Comparison of ENCODE assay signal across 17 mouse cellular contexts in the genomic region with DNA sequence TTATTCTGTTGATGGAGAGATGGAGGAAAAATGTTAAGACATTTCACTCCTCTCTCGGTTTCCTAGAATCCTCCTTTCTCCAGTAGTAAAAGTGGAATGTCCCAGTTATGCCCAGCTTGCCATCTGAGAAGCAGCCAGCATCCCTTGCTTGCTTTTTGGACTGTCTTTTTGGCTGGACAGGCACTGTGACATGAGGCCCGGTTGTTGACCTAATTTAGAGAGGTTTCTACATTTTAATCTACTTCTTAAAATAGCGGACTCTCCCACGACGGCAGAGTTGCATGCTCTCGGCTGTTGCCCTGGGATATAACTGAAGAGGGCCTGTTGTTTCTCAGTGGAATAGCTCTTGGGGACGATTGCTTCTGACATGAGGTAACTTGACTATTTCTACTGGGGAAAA. TPM values are rescaled to one million over a fixed set of nuclear protein-coding genes. Genes with fewer than 3 reads are reported as not detected.
DNase-seq lines count a peak whose midpoint lies in the region; ATAC-seq and TF ChIP-seq lines count a peak whose summit lies in the region.
"Had no signal": no experiment of that assay in that cellular context is flagged by ENCODE, and none has a peak within 500 bp of the region (broad histone marks: within the 10 kb centered on the region; RNA-seq: fewer than 3 reads in every experiment).

No protein-coding gene starts in this region.

- H3K9ac ChIP-seq in forebrain, embryonic 13.5 days = no peak overlapping the region
- H3K9ac ChIP-seq: midbrain, embryonic 13.5 days had no signal

- no peak overlapping the region for H3K27ac ChIP-seq in gastrocnemius, adult 2 months
- H3K27ac ChIP-seq in forebrain, embryonic 13.5 days = no peak overlapping the region
- H3K27ac ChIP-seq: midbrain, embryonic 13.5 days had no signal

- no peak for ATAC-seq in forebrain, embryonic 13.5 days
- no peak for ATAC-seq in granulocyte monocyte progenitor cell, adult 5-6 weeks (replicated peaks; ENCODE audit: poor library complexity, severe bottlenecking)
- ATAC-seq: forebrain, embryonic 14.5 days; midbrain, embryonic 13.5 days had no signal

- no peaks in the 10 kb centered on the region for H3K9me3 ChIP-seq in forebrain, embryonic 13.5 days (replicated peaks)
- H3K9me3 ChIP-seq: midbrain, embryonic 13.5 days had no signal

- TF ChIP-seq CTCF in gastrocnemius, adult 2 months (IDR thresholded peaks at IDR 0.05) = no peak

- H3K4me3 ChIP-seq in gastrocnemius, adult 2 months = no peak overlapping the region
- H3K4me3 ChIP-seq in forebrain, embryonic 13.5 days = no peak overlapping the region
- H3K4me3 ChIP-seq: midbrain, embryonic 13.5 days had no signal

- 83% methylated on average over 7 of the region's 7 CpGs for WGBS in forebrain, embryonic 13.5 days

- peak; percentile 23 for DNase-seq in gastrocnemius, adult 2 months
- no peak for DNase-seq in gastrocnemius, postnatal 14 days
- DNase-seq in cerebellum, adult 18-20 months = peak; percentile 44 to 52
- peak; percentile 27 for DNase-seq in heart, adult 8-10 months (ENCODE audit: low spot score)
- peak; percentile 7 to 11 for DNase-seq in heart, postnatal 36 days
- DNase-seq in layer of hippocampus, adult 18-20 months (ENCODE audit: low spot score in 2 of 2) = no peak
- DNase-seq: adrenal gland, adult 8-10 months; gastrocnemius, postnatal 10 days; kidney, postnatal 14 days; layer of hippocampus, adult 9-11 months; liver; lung, adult 2 months; thymus, postnatal 4 days had no signal

- no peaks in the 10 kb centered on the region for H3K4me1 ChIP-seq in forebrain, embryonic 13.5 days
- H3K4me1 ChIP-seq: midbrain, embryonic 13.5 days had no signal

- no peaks in the 10 kb centered on the region for H3K27me3 ChIP-seq in forebrain, embryonic 13.5 days
- H3K27me3 ChIP-seq: midbrain, embryonic 13.5 days had no signal

- no peaks in the 10 kb centered on the region for H3K36me3 ChIP-seq in forebrain, embryonic 13.5 days (ENCODE audit: poor library complexity, severe bottlenecking)
- H3K36me3 ChIP-seq: midbrain, embryonic 13.5 days had no signal

- no peak overlapping the region for H3K4me2 ChIP-seq in forebrain, embryonic 13.5 days
- H3K4me2 ChIP-seq: midbrain, embryonic 13.5 days had no signal

- intact Hi-C loops in gastrocnemius, adult 2 months (cut with DNase I) = no loop called here
- intact Hi-C loops in gastrocnemius, postnatal 14 days (cut with DNase I; ENCODE audit: low total_unique reads) = no loop called here
- intact Hi-C loops in heart, postnatal 36 days (cut with DNase I) = no loop called here

RNA-seq across cellular contexts. Expression of a gene that starts 44.1 kb away (rescaled TPM):
- 100 to 1,000 TPM; 115 to 262 TPM for total RNA-seq in gastrocnemius, adult 2 months (2021)
- total RNA-seq in gastrocnemius, postnatal 14 days (2021) = 100 to 1,000 TPM; 147 to 159 TPM
- total RNA-seq in heart, adult 8-10 months (2022) = 100 to 1,000 TPM; 315 to 378 (median 343) TPM
- total RNA-seq in heart, postnatal 36 days (2021) = 100 to 1,000 TPM; 382 to 399 TPM
- 34.0 and 41.6 TPM in 2 replicates for polyA plus RNA-seq in forebrain, embryonic 13.5 days (2015; fragmentation: Nextera tagmentation; extraction: Ambion mirVana)
- 7.5 and 8.7 TPM in 2 replicates for total RNA-seq in granulocyte monocyte progenitor cell, adult 5-6 weeks (2014; fragmentation: Nextera tagmentation)
- 5.6 and 8.1 TPM in 2 replicates for total RNA-seq in granulocyte monocyte progenitor cell, adult 5-6 weeks (2017)
- 1,000 to 10,000 TPM; 1,935 to 2,007 TPM for total RNA-seq in layer of hippocampus, adult 18-20 months (2021)

Comparison
In these comparisons a context has a peak if more than half of its experiments do, and no peak if none do; other contexts are left out.
1. DNase-seq: peak in gastrocnemius, adult 2 months (single experiment), cerebellum, adult 18-20 months (2 of 2), heart, adult 8-10 months (single experiment) and heart, postnatal 36 days (2 of 2); none in gastrocnemius, postnatal 14 days (single experiment) and layer of hippocampus, adult 18-20 months (0 of 2).
2. RNA of a gene that starts 44.1 kb away (total RNA-seq): 1,935 to 2,007 TPM in layer of hippocampus, adult 18-20 months, 382 to 399 TPM in heart, postnatal 36 days, 315 to 378 TPM in heart, adult 8-10 months, 115 to 262 TPM in gastrocnemius, adult 2 months and 147 to 159 TPM in gastrocnemius, postnatal 14 days; 5.6 to 8.7 TPM in granulocyte monocyte progenitor cell, adult 5-6 weeks; every median in the first group is over 10 times any median in the second.